Mouse (Mus musculus): Measurements from ENCODE around the gene Habp2. TPM values are rescaled to one million over a fixed set of nuclear protein-coding genes. Genes with fewer than 3 reads are reported as not detected.
A peak's percentile ranks its signal among the peaks of the same experiment; 100 is the strongest.

Habp2 gene
- polyA plus RNA-seq, 1 experiment: not detected

GRCm38 (mm10) chr19:56292335-56292734 is 5.4 kb downstream of the Habp2 start:
- TF ChIP-seq POLR2A (IDR thresholded peaks at IDR 0.05; ENCODE audit: borderline replicate concordance, low read depth, low read length) (no peak), CTCF (IDR thresholded peaks at IDR 0.05; ENCODE audit: low read depth, low read length) (no peak)
- Histone ChIP-seq H3K27ac (ENCODE audit: insufficient read depth, low read depth, low read length) (no peak overlapping the region), H3K4me3 (ENCODE audit: insufficient read depth, low read length) (no peak overlapping the region), H3K4me1 (ENCODE audit: control insufficient read depth, insufficient read depth, low read length) (no peaks in the 10 kb centered on the region)

GRCm38 (mm10) chr19:56294654-56295399 is 7.9 kb downstream of the Habp2 start:
- Histone ChIP-seq H3K27ac (ENCODE audit: insufficient read depth, low read depth, low read length) (no peak overlapping the region), H3K4me3 (ENCODE audit: insufficient read depth, low read length) (no peak overlapping the region), H3K4me1 (ENCODE audit: control insufficient read depth, insufficient read depth, low read length) (no peaks in the 10 kb centered on the region)
- no peak for TF ChIP-seq POLR2A (IDR thresholded peaks at IDR 0.05; ENCODE audit: borderline replicate concordance, low read depth, low read length)
- 0 out of 2 replicates have a peak, but pooled peaks have one; percentile 26 for TF ChIP-seq CTCF (IDR thresholded peaks at IDR 0.05; ENCODE audit: low read depth, low read length)

GRCm38 (mm10) chr19:56296668-56297067 is 9.7 kb downstream of the Habp2 start:
- H3K4me3 ChIP-seq (ENCODE audit: insufficient read depth, low read length): no peak overlapping the region
- H3K27ac ChIP-seq (ENCODE audit: insufficient read depth, low read depth, low read length): no peak overlapping the region
- no peaks in the 10 kb centered on the region for H3K4me1 ChIP-seq (ENCODE audit: control insufficient read depth, insufficient read depth, low read length)
- TF ChIP-seq CTCF (IDR thresholded peaks at IDR 0.05; ENCODE audit: low read depth, low read length) (no peak), POLR2A (IDR thresholded peaks at IDR 0.05; ENCODE audit: borderline replicate concordance, low read depth, low read length) (no peak)

GRCm38 (mm10) chr19:56297264-56297663 is 10.3 kb downstream of the Habp2 start:
- Histone ChIP-seq H3K4me1 (ENCODE audit: control insufficient read depth, insufficient read depth, low read length) (no peaks in the 10 kb centered on the region), H3K4me3 (ENCODE audit: insufficient read depth, low read length) (no peak overlapping the region), H3K27ac (ENCODE audit: insufficient read depth, low read depth, low read length) (no peak overlapping the region)
- TF ChIP-seq POLR2A (IDR thresholded peaks at IDR 0.05; ENCODE audit: borderline replicate concordance, low read depth, low read length) (no peak), CTCF (IDR thresholded peaks at IDR 0.05; ENCODE audit: low read depth, low read length) (no peak)

GRCm38 (mm10) chr19:56300835-56301234 is 13.9 kb downstream of the Habp2 start:
- no peak overlapping the region for H3K4me3 ChIP-seq (ENCODE audit: insufficient read depth, low read length)
- TF ChIP-seq CTCF (IDR thresholded peaks at IDR 0.05; ENCODE audit: low read depth, low read length): no peak
- no peak for TF ChIP-seq POLR2A (IDR thresholded peaks at IDR 0.05; ENCODE audit: borderline replicate concordance, low read depth, low read length)
- H3K27ac ChIP-seq (ENCODE audit: insufficient read depth, low read depth, low read length): no peak overlapping the region
- H3K4me1 ChIP-seq (ENCODE audit: control insufficient read depth, insufficient read depth, low read length): no peaks in the 10 kb centered on the region

GRCm38 (mm10) chr19:56316531-56316930 is 29.6 kb downstream of the Habp2 start:
- Histone ChIP-seq H3K4me1 (ENCODE audit: control insufficient read depth, insufficient read depth, low read length) (no peaks in the 10 kb centered on the region), H3K27ac (ENCODE audit: insufficient read depth, low read depth, low read length) (no peak overlapping the region), H3K4me3 (ENCODE audit: insufficient read depth, low read length) (no peak overlapping the region)
- TF ChIP-seq POLR2A (IDR thresholded peaks at IDR 0.05; ENCODE audit: borderline replicate concordance, low read depth, low read length) (no peak), CTCF (IDR thresholded peaks at IDR 0.05; ENCODE audit: low read depth, low read length) (no peak)

GRCm38 (mm10) chr19:56319219-56319618 is 32.3 kb downstream of the Habp2 start:
- H3K27ac ChIP-seq (ENCODE audit: insufficient read depth, low read depth, low read length): no peak overlapping the region
- no peak overlapping the region for H3K4me3 ChIP-seq (ENCODE audit: insufficient read depth, low read length)
- TF ChIP-seq CTCF (IDR thresholded peaks at IDR 0.05; ENCODE audit: low read depth, low read length): no peak
- no peak for TF ChIP-seq POLR2A (IDR thresholded peaks at IDR 0.05; ENCODE audit: borderline replicate concordance, low read depth, low read length)
- H3K4me1 ChIP-seq (ENCODE audit: control insufficient read depth, insufficient read depth, low read length): no peaks in the 10 kb centered on the region

- H3K4me3 ChIP-seq (ENCODE audit: insufficient read depth, low read length): no peak overlapping the region
- TF ChIP-seq POLR2A (IDR thresholded peaks at IDR 0.05; ENCODE audit: borderline replicate concordance, low read depth, low read length) (no peak), CTCF (IDR thresholded peaks at IDR 0.05; ENCODE audit: low read depth, low read length) (no peak)
- no peak overlapping the region for H3K27ac ChIP-seq (ENCODE audit: insufficient read depth, low read depth, low read length)
- H3K4me1 ChIP-seq (ENCODE audit: control insufficient read depth, insufficient read depth, low read length): no peaks in the 10 kb centered on the region
These were observed 32.7 kb downstream of the Habp2 start for GRCm38 (mm10) chr19:56319629-56320028.

GRCm38 (mm10) chr19:56320186-56320860 is 33.4 kb downstream of the Habp2 start:
- no peak overlapping the region for H3K4me3 ChIP-seq (ENCODE audit: insufficient read depth, low read length)
- TF ChIP-seq CTCF (IDR thresholded peaks at IDR 0.05; ENCODE audit: low read depth, low read length) (no peak), POLR2A (IDR thresholded peaks at IDR 0.05; ENCODE audit: borderline replicate concordance, low read depth, low read length) (no peak)

GRCm38 (mm10) chr19:56321303-56321920 is 34.5 kb downstream of the Habp2 start:
- H3K27ac ChIP-seq (ENCODE audit: insufficient read depth, low read depth, low read length): no peak overlapping the region
- TF ChIP-seq CTCF (IDR thresholded peaks at IDR 0.05; ENCODE audit: low read depth, low read length) (no peak), POLR2A (IDR thresholded peaks at IDR 0.05; ENCODE audit: borderline replicate concordance, low read depth, low read length) (no peak)
- no peak overlapping the region for H3K4me3 ChIP-seq (ENCODE audit: insufficient read depth, low read length)
- no peaks in the 10 kb centered on the region for H3K4me1 ChIP-seq (ENCODE audit: control insufficient read depth, insufficient read depth, low read length)

More at GRCm38 (mm10) chr19:56320186-56320860, 33.4 kb downstream of the Habp2 start:
- Histone ChIP-seq H3K27ac (ENCODE audit: insufficient read depth, low read depth, low read length) (no peak overlapping the region), H3K4me1 (ENCODE audit: control insufficient read depth, insufficient read depth, low read length) (no peaks in the 10 kb centered on the region)

Measured in bone marrow macrophage, adult 2 months (primary cell).